Mouse (Mus musculus): Measurements from ENCODE around the gene Elf1. TPM values are rescaled to one million over a fixed set of nuclear protein-coding genes. Genes with fewer than 3 reads are reported as not detected.

The Elf1 gene
- polyA plus RNA-seq, 1 experiment from 2014 or later, result 5.3 TPM

- H3K27me3 ChIP-seq (ENCODE audit: insufficient read depth, poor library complexity, severe bottlenecking), result no peaks in the 10 kb centered on the region
- no peaks in the 10 kb centered on the region for H3K9me3 ChIP-seq
- no peak overlapping the region for H3K27ac ChIP-seq
- 23% methylated on average over 5 of the region's 5 CpGs for WGBS
- DNase-seq (ENCODE audit: low spot score), result peak; percentile 36
- peaks cover 11% of the 10 kb centered on the region; the same call in 1 of the 2 replicates for H3K36me3 ChIP-seq
- no peak overlapping the region for H3K4me3 ChIP-seq
- H3K4me1 ChIP-seq (replicated peaks), result no peaks in the 10 kb centered on the region
These were observed 81.8 kb downstream of the Elf1 start for GRCm38 (mm10) chr14:79562745-79563144.

GRCm38 (mm10) chr14:79564784-79565183 is 83.8 kb downstream of the Elf1 start:
- Histone ChIP-seq H3K36me3 (peaks cover 11% of the 10 kb centered on the region; the same call in 1 of the 2 replicates), H3K27ac (no peak overlapping the region), H3K4me3 (no peak overlapping the region), H3K27me3 (ENCODE audit: insufficient read depth, poor library complexity, severe bottlenecking) (no peaks in the 10 kb centered on the region), H3K4me1 (replicated peaks) (no peaks in the 10 kb centered on the region), H3K9me3 (no peaks in the 10 kb centered on the region)
- no peak for DNase-seq (ENCODE audit: low spot score)
- 64% methylated on average over 6 of the region's 6 CpGs for WGBS

- WGBS, result 89% methylated on average over 13 of the region's 13 CpGs
These were observed 92.6 kb downstream of the Elf1 start for GRCm38 (mm10) chr14:79573482-79574191.

GRCm38 (mm10) chr14:79574361-79574760 is 93.4 kb downstream of the Elf1 start:
- H3K4me1 ChIP-seq (replicated peaks), result no peaks in the 10 kb centered on the region
- DNase-seq (ENCODE audit: low spot score), result no peak
- H3K36me3 ChIP-seq, result peaks cover 20% of the 10 kb centered on the region
- no peak overlapping the region for H3K27ac ChIP-seq
- H3K27me3 ChIP-seq (ENCODE audit: insufficient read depth, poor library complexity, severe bottlenecking), result no peaks in the 10 kb centered on the region
- H3K9me3 ChIP-seq, result no peaks in the 10 kb centered on the region
- 94% methylated on average over 1 of the region's 1 CpGs for WGBS
- H3K4me3 ChIP-seq, result no peak overlapping the region

More at GRCm38 (mm10) chr14:79573482-79574191, 92.6 kb downstream of the Elf1 start:
- no peaks in the 10 kb centered on the region for H3K9me3 ChIP-seq
- H3K27me3 ChIP-seq (ENCODE audit: insufficient read depth, poor library complexity, severe bottlenecking), result no peaks in the 10 kb centered on the region
- H3K4me3 ChIP-seq, result no peak overlapping the region
- no peak overlapping the region for H3K27ac ChIP-seq
- DNase-seq (ENCODE audit: low spot score), result no peak
- peaks cover 18% of the 10 kb centered on the region for H3K36me3 ChIP-seq
- no peaks in the 10 kb centered on the region for H3K4me1 ChIP-seq (replicated peaks)

- Histone ChIP-seq H3K4me1 (replicated peaks) (peaks cover 16% of the 10 kb centered on the region), H3K27me3 (ENCODE audit: insufficient read depth, poor library complexity, severe bottlenecking) (no peaks in the 10 kb centered on the region), H3K27ac (no peak overlapping the region), H3K9me3 (no peaks in the 10 kb centered on the region), H3K36me3 (0 out of 2 replicates have a peak, but pooled peaks cover 6% of the 10 kb centered on the region), H3K4me3 (no peak overlapping the region)
- DNase-seq (ENCODE audit: low spot score), result no peak
- 78% methylated on average over 5 of the region's 5 CpGs for WGBS
These were observed 102.7 kb downstream of the Elf1 start for GRCm38 (mm10) chr14:79583526-79584245.

GRCm38 (mm10) chr14:79586499-79587138 is 105.6 kb downstream of the Elf1 start:
- Histone ChIP-seq H3K4me3 (peak overlapping the region; percentile 63), H3K27ac (peak overlapping the region; percentile 96), H3K36me3 (peaks cover 20% of the 10 kb centered on the region), H3K27me3 (ENCODE audit: insufficient read depth, poor library complexity, severe bottlenecking) (no peaks in the 10 kb centered on the region), H3K4me1 (replicated peaks) (peaks cover 26% of the 10 kb centered on the region), H3K9me3 (no peaks in the 10 kb centered on the region)
- DNase-seq (ENCODE audit: low spot score), result no peak
- 35% methylated on average over 16 of the region's 16 CpGs for WGBS

GRCm38 (mm10) chr14:79587139-79587851 is 106.3 kb downstream of the Elf1 start, which contains the start of gene Sugt1:
TSS of gene Sugt1 (plus strand) at chr14:79587691.
- H3K27me3 ChIP-seq (ENCODE audit: insufficient read depth, poor library complexity, severe bottlenecking), result no peaks in the 10 kb centered on the region
- DNase-seq (ENCODE audit: low spot score), result peak; percentile 95
- H3K4me3 ChIP-seq, result peak within 1 kb of the TSS; percentile 63
- peaks cover 26% of the 10 kb centered on the region for H3K4me1 ChIP-seq (replicated peaks)
- WGBS, result under 1% methylated on average over 60 of the region's 60 CpGs
- H3K9me3 ChIP-seq, result no peaks in the 10 kb centered on the region
- peaks cover 21% of the 10 kb centered on the region for H3K36me3 ChIP-seq
- peak within 1 kb of the TSS; percentile 96 for H3K27ac ChIP-seq

GRCm38 (mm10) chr14:79587852-79588229 is 106.8 kb downstream of the Elf1 start:
- DNase-seq (ENCODE audit: low spot score), result no peak
- H3K36me3 ChIP-seq, result peaks cover 26% of the 10 kb centered on the region
- 2% methylated on average over 9 of the region's 9 CpGs for WGBS
- peak overlapping the region; percentile 63 for H3K4me3 ChIP-seq
- peak overlapping the region; percentile 96 for H3K27ac ChIP-seq
- H3K9me3 ChIP-seq, result no peaks in the 10 kb centered on the region
- H3K4me1 ChIP-seq (replicated peaks), result peaks cover 26% of the 10 kb centered on the region
- H3K27me3 ChIP-seq (ENCODE audit: insufficient read depth, poor library complexity, severe bottlenecking), result no peaks in the 10 kb centered on the region

GRCm38 (mm10) chr14:79588534-79588951 is 107.5 kb downstream of the Elf1 start:
- no peak for DNase-seq (ENCODE audit: low spot score)
- Histone ChIP-seq H3K4me1 (replicated peaks) (peaks cover 26% of the 10 kb centered on the region), H3K4me3 (peak overlapping the region; percentile 63), H3K27ac (no peak overlapping the region), H3K27me3 (ENCODE audit: insufficient read depth, poor library complexity, severe bottlenecking) (no peaks in the 10 kb centered on the region), H3K9me3 (no peaks in the 10 kb centered on the region), H3K36me3 (peaks cover 26% of the 10 kb centered on the region)
- 92% methylated on average over 9 of the region's 9 CpGs for WGBS

- no peak for DNase-seq (ENCODE audit: low spot score)
- Histone ChIP-seq H3K4me1 (replicated peaks) (peaks cover 26% of the 10 kb centered on the region), H3K27ac (no peak overlapping the region), H3K4me3 (no peak overlapping the region; the same call in 1 of the 2 replicates), H3K27me3 (ENCODE audit: insufficient read depth, poor library complexity, severe bottlenecking) (no peaks in the 10 kb centered on the region), H3K9me3 (no peaks in the 10 kb centered on the region), H3K36me3 (peaks cover 32% of the 10 kb centered on the region)
- 91% methylated on average over 6 of the region's 6 CpGs for WGBS
These were observed 108.4 kb downstream of the Elf1 start for GRCm38 (mm10) chr14:79589401-79589800.

- H3K9me3 ChIP-seq, result no peaks in the 10 kb centered on the region
- WGBS, result 94% methylated on average over 8 of the region's 8 CpGs
- H3K27me3 ChIP-seq (ENCODE audit: insufficient read depth, poor library complexity, severe bottlenecking), result no peaks in the 10 kb centered on the region
- no peak overlapping the region for H3K27ac ChIP-seq
- no peak overlapping the region for H3K4me3 ChIP-seq
- H3K36me3 ChIP-seq, result peaks cover 48% of the 10 kb centered on the region
- no peak for DNase-seq (ENCODE audit: low spot score)
- peaks cover 26% of the 10 kb centered on the region for H3K4me1 ChIP-seq (replicated peaks)
These were observed 109.9 kb downstream of the Elf1 start for GRCm38 (mm10) chr14:79590916-79591315.

GRCm38 (mm10) chr14:79591611-79592010 is 110.6 kb downstream of the Elf1 start:
- H3K9me3 ChIP-seq, result no peaks in the 10 kb centered on the region
- H3K27me3 ChIP-seq (ENCODE audit: insufficient read depth, poor library complexity, severe bottlenecking), result no peaks in the 10 kb centered on the region
- WGBS, result 92% methylated on average over 2 of the region's 2 CpGs
- no peak for DNase-seq (ENCODE audit: low spot score)
- H3K4me1 ChIP-seq (replicated peaks), result peaks cover 19% of the 10 kb centered on the region
- H3K4me3 ChIP-seq, result no peak overlapping the region
- no peak overlapping the region for H3K27ac ChIP-seq
- peaks cover 54% of the 10 kb centered on the region for H3K36me3 ChIP-seq

Data from hindbrain, embryonic 10.5 days (tissue).